Mouse (Mus musculus) layer of hippocampus, postnatal 14 days (tissue): ENCODE measurements at regions not wholly inside any gene's neighbourhood (a gene's known extent, or its start where the extent isn't known, plus 50 kb on each side); places are given as distances from the start of the nearest gene placed in this dataset.

Source experiments
- DNase-seq, 2 experiments: peaks; one replicate each; pipeline ENCODE4 v3.0.0; 2021 to 2022; ENCODE audit warnings: low spot score in 2 of 2, mixed read lengths in 1 of 2

DNA sequence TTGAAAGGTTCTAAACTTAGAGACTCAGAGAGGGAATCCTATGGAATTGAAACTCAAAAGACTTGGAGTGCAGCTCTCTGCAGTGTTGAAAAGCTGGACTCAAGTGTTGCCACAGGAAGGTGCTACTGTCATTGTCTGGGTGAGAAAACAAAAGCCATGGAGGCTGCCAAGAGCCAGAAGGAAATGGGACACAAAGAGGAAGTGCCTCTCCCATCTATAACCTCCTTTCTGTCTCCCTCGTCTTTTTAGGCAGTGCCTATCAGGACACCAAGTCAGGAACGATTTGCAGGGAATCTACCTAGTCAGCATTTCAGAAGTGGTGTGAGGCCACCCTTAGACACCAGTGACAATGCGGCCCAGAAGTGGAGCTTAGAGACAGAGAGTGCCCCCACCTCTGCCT is 138.5 kb upstream of the Slco3a1 start:
- no peak for DNase-seq

DNA sequence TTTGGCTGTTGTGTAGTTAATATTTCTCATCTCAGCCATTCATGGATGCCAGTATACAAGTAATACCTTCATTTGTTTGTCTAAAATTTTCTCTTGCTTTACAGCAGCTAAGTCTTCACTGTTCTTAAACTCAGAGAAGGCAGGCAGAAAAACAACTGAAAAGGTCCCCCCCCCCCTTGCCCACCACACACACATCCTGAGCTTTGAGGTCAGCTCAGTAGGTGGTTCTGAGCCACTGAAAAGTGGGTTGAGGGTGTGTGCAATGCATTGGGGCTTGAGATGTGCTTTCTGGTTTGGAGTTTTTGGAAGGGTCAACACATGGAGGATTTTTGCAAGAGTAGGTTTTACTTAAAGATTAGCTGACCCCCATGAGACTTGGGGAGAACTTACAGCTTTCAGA is 136.1 kb upstream of the Slco3a1 start:
- DNase-seq: no peak

DNA sequence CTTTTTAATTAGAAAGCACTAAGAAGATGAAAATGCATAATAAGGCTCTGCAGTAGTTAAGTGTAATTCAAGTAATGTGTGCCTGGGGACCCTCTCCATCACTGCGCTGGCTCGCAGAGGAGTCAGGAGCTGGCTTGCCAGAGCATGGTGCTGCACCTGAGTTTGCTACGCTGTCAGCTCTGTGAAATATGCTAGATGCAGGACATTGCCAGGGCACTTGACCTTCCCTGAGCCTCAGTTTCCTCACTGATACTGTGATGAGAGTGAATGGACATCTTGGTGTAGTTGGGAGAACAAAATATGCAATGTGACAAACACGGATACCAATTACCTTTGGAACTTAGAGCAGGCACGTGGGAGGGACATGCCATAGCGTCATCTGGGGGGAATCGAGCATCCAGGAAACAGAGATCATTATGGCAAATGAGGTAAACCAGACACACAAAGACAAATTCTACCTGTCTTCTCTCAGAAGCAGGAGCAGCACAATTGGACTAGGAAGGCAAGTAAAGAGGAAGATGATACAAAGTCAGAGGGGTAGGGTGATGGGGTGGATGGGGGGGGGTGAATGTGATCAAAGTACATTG is 133.6 kb upstream of the Slco3a1 start:
- no peak for DNase-seq

DNA sequence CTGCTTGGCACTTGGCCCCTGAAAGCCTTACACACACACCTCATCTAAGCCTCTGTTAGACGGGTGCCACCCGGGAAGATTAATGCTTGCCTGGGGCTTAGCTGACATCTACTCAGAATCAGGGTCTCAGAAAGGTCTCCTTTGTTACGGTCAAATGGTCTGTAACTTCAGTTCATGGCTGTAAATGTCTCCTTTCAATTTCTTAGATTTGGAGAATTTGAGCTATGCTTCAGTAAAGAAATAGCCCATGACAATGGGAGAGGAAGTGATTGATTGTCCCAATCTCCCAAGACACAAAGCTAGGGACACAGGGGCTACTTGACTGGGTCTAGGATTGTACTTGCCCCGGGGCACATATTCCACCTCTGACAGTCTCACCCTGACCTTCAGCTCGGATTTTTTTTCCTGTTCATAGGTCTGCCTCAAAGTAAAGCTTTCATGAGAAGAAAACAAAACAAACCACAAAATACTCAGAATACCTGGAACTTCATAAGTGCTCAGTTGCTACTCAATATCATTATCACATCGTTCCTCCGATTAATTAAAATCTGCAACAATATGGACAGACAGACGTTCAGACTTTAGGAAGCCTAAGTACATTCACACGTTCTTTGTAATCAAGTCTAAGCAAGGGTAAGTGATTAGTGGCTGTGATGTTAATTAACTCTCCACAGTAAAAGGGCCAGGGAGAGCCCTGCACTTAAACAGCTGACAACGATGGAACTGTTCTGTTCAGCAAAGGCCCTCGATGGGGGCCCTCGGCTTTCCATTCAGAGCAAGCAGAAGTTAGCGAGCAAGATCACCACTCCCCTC is 132.9 kb upstream of the Slco3a1 start:
- no peak for DNase-seq

DNA sequence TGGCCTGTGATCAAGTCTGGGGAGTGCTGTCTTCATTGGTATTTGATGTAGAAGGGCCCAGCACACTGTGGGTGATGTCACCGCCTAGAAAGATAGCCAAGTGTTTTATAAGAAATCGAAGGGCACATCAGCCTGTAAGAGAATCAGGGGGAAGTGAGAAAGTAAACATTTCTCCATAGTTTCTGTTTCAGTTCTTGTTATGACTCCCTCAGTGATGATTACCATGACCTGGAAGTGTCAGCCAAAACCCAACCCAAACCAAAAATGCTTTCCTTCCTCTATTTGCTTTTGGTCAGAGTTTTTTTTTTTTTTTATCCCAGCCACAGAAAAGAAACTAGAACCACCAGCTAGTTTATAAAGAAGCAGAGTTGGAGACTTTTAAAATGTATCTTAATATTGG is 129.4 kb upstream of the Slco3a1 start:
- DNase-seq: no peak

DNA sequence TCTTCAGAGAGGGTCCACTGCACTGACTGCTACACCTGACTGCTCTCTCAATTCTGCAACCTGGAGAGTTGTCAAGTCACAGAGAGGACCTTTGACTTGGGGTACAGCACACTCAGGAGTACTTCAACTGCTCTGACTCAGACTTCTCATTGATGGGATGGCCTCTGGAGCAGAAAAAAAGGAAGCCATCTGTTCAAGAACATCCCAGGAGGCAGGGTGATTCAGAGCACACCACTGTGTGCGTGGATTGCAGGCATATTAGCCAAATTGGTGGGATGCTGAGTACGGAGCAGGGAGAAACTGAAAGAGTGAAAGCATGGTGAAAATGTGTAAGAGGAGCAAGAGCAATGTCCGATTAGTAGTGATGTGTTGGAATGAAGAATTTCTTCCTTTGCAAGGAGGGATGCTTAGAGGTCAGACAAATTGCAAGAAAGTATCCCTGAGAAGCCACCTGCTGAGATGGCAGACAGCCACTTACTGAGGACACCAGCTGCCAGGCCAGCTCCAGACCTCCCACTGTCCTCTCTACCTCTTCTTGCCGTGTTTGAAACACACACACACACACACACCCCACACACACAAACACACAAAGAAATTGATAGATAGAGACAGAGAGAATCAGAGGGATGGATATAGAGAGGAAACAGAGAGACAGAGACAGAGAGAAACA is 119.2 kb upstream of the Slco3a1 start:
- no peak for DNase-seq

DNA sequence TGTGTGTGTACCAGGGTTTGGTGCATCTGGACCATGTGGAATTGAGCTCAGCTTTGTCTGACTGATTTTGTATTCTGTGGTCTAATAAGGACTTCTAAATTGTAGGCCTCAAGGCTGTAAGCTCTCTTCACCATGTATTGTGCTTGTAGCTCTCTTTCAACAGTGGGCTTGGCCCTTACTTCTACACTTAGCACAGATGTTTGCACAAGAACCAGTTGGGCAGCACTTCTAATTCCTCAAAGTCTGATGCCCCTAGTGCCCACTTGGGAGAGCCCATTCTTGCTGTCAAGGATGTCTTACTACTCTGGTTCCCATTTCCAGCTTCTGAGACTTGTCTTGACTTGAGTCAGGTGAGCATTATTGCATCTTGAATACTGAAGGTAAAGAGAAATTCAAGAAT is 114.5 kb upstream of the Slco3a1 start:
- no peak for DNase-seq

DNA sequence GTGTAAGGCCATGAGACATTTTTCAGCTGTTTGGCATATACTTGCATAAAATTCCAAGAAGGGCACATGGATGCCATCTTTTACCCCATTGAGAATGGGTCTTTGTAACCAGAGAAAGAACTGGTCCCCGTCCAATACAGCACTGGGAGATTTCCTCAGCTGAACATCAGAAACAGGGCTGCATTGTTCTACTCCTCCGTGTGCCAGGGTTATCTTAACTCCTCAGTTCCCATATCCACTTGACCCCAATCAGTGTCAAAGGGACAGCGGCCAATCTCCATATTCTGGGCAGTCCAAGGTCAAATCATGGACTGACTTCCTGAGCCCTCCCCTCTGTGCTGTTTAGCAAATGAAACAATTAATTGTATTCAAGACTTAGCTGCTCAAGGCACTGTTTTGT is 112.5 kb upstream of the Slco3a1 start:
- DNase-seq: peak in 1 of 2 experiments; percentile 18

DNA sequence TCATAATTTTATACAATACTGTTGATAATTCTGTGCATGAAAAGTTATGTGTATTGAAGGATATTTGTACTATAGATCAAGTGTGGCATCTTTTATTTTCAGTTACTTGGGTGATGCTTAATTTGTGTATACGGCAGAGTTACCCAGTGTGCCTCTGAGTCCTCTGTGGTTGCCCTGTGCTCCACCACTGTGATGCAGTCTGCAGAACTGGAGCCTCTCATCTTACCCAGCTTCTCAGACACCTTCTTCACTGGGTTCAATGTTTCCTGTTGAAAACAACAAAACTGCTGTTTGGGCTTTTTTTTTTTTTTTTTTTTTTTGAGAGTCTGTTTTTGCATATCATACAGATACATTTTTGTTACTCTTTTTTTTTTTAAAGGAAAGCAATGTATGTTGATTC is 109.2 kb upstream of the Slco3a1 start:
- DNase-seq: no peak

DNA sequence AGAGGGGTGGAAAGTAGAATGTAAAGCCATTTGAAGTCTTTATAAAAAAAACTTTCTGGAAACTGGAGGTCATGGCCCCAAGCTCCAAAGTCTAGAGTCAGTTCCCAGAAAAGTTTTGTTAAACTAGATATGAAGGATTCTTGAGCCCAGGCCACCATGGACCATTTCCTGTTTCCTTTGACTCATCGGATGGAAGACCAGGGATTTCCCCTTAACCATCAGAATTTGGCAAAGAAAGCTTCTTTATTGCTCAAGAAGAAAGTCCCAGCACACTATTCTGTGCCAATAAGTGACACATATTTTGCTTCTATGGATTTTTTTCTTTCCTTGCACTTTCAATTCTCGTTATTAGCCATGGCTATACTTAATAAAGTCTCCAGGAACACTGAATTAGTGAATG is 92.7 kb upstream of the Slco3a1 start:
- no peak for DNase-seq

DNA sequence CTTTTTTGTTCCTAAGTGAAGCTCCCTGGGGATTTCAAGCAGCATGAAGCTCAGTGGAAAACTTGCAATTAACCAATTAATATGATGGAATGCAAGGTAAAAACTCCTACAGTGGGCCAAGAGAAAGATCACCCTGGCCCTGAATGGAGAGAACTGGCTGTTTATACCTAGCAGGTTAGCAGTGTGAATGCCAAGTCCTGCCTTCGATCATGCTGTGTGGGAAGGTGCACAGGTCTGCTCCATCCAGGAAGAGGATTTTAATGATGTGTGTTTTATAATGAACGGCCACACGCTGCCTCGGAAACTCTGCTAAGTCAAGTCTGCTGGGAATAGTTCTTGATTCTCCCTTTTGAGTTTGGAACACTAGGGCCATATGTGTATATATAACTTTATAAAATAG is 85.6 kb upstream of the Slco3a1 start:
- DNase-seq: no peak

DNA sequence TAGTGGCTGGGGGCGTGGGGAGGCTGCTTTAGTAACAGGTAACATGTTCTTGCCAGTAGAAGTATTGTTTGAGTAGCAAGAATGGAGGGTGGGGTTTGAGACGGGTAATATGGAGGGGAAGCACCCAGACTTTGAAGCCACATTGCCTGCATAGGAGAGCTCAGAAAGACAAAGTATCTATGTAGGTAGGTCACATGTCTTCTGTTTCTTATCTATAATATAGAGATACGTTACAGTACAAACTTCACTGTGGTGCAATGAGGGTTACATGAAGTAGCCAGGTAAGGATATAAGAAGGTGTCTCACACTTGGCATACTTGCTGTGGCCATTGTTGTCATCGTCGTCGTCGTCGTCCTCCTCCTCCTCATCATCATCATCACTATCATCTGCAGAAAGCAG is 77.6 kb upstream of the Slco3a1 start:
- no peak for DNase-seq

DNA sequence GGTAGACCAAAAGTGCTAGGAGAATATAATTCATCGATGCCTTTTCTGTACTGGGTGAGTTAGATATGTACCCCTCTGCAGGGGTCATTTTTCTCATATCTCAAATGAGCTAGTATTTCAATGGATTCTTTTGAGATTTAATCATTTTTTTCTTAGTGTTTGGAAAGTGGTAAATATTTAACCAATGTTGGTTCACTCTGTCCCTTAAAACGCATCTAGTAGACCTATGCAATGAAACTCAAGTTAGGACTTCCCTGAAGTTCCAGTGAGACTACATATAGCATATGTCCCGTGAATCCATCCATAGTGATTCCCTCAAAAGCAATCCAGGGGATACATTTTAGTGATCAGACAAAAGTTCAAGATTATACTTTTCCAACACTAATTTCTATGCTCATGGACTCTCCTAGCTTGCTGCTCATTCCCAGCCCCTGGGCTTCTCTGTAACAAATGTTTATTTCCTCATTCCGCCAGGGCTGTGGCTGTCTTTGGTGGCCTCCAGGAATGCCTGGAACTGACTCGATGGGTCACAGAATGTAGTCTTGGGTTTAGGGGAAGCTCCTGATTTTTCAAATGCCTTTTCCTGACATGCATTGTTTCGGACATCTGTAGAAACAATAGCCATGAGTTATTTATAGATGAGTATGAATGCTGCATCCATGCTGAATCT is 74.4 kb upstream of the Slco3a1 start:
- DNase-seq: no peak
